Mouse (Mus musculus): Measurements from ENCODE around the gene Nup62.

GRCm38 (mm10) chr7:44817441-44817840, 1.6 kb downstream of the Nup62 start:
- TF ChIP-seq CTCF (IDR thresholded peaks at IDR 0.05; ENCODE audit: low read depth, low read length): no peak
- TF ChIP-seq GATA1 (IDR thresholded peaks at IDR 0.05; ENCODE audit: borderline replicate concordance, low read length): no peak
